Comparison of ENCODE assay signal across 24 mouse cellular contexts in the genomic region with DNA sequence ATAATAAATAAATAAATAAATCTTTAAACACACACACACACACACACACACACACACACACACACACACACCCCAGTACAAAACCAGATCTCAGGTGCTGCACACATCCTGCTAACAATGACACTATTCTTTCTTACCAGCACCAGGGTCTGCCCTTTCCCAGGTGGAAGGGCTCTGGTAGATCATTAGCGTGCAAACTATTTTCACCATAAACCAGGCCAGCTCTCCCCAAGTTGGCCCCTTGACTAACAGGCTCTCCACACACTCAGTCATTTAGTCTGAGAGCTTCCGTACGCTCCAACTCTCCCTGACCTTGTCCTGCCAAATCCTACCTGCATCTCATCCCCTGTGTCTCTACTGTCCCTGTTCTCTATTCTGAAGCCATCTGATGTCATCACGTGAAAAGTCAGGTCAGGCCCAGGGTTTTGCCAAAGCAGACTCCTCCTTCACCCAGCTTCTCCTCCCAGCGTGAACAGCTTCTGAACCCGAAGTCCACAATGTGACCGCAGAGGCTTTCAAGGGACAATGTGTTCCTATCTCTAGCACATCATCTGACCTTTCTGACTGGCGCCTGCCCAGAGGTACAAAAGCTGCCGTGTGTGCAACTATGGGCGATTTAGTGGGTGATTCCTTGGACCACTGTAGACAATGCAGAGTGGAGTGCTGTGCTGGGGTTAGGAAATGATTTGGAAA.
DNase-seq lines count a peak whose midpoint lies in the region; ATAC-seq and TF ChIP-seq lines count a peak whose summit lies in the region.
"Had no signal": no experiment of that assay in that cellular context is flagged by ENCODE, and none has a peak within 500 bp of the region (broad histone marks: within the 10 kb centered on the region; RNA-seq: fewer than 3 reads in every experiment).

No protein-coding gene starts in this region.

- no peak for TF ChIP-seq POLR2A in kidney, adult 2 months (IDR thresholded peaks at IDR 0.05; ENCODE audit: low read depth, low read length)

- intact Hi-C loops in left cerebral cortex, postnatal 10 days (cut with DNase I) = no loop called here

- WGBS in kidney, adult 2 months = 64% methylated on average over 10 of the region's 10 CpGs

- TF ChIP-seq CTCF in kidney, adult 2 months (conservative IDR thresholded peaks at IDR 0.05; ENCODE audit: insufficient read depth, insufficient read length, low read depth, low read length) = no peak

- no peak overlapping the region for H3K27ac ChIP-seq in kidney, adult 2 months (ENCODE audit: insufficient read depth, low read depth, low read length)
- H3K27ac ChIP-seq: embryonic facial prominence, embryonic 15.5 days; forebrain, embryonic 15.5 days; heart, embryonic 15.5 days; hindbrain, embryonic 13.5 days; layer of hippocampus, adult 2 months; limb, embryonic 13.5 days; liver, embryonic 15.5 days; midbrain, embryonic 12.5 days; stomach, embryonic 15.5 days had no signal

- no peaks in the 10 kb centered on the region for H3K27me3 ChIP-seq in kidney, adult 2 months (replicated peaks; ENCODE audit: control insufficient read depth, insufficient read depth, low read length)
- H3K27me3 ChIP-seq: embryonic facial prominence, embryonic 15.5 days; forebrain, embryonic 15.5 days; heart, embryonic 15.5 days; hindbrain, embryonic 13.5 days; limb, embryonic 13.5 days; liver, embryonic 15.5 days; midbrain, embryonic 12.5 days; stomach, embryonic 15.5 days had no signal

- ATAC-seq in monocyte, adult 5-6 weeks (replicated peaks; ENCODE audit: insufficient number of reproducible peaks, low FRiP score, low TSS enrichment, poor library complexity, severe bottlenecking) = no peak
- ATAC-seq: forebrain, embryonic 15.5 days; inflammation-experienced regulatory T-cells, adult 6 months; lung, postnatal 0 days had no signal

- H3K4me1 ChIP-seq in kidney, adult 2 months (ENCODE audit: control insufficient read depth, insufficient read depth, low read length) = peaks cover 6% of the 10 kb centered on the region
- H3K4me1 ChIP-seq: embryonic facial prominence, embryonic 15.5 days; forebrain, embryonic 15.5 days; liver, embryonic 15.5 days; stomach, embryonic 15.5 days had no signal

- peak; percentile 66 for DNase-seq in kidney, adult 18-20 months
- no peak for DNase-seq in kidney, postnatal 10 days
- peak; percentile 80 for DNase-seq in kidney, adult 2 months
- DNase-seq in kidney, adult 9 months = peak; percentile 86
- peak; percentile 44 to 83 for DNase-seq in kidney, postnatal 25 days
- no peak for DNase-seq in left cerebral cortex, postnatal 10 days (ENCODE audit: extremely low spot score in 1 of 2, low spot score in 2 of 2)
- DNase-seq: adrenal gland, adult 8-10 months; cerebellum, adult 8-10 months; gastrocnemius, postnatal 10 days; heart, adult 18-20 months; heart, postnatal 36 days; thymus, postnatal 25 days had no signal

- no peak overlapping the region for H3K4me3 ChIP-seq in kidney, adult 2 months (ENCODE audit: insufficient read depth, low read depth, low read length)
- H3K4me3 ChIP-seq: embryonic facial prominence, embryonic 15.5 days; forebrain, embryonic 15.5 days; heart, embryonic 15.5 days; hindbrain, embryonic 13.5 days; layer of hippocampus, adult 2 months; limb, embryonic 13.5 days; liver, embryonic 15.5 days; midbrain, embryonic 12.5 days; stomach, embryonic 15.5 days had no signal

- peaks cover 2% of the 10 kb centered on the region for H3K36me3 ChIP-seq in kidney, adult 2 months (ENCODE audit: control insufficient read depth, insufficient read depth, low read length)
- H3K36me3 ChIP-seq: liver, embryonic 15.5 days had no signal

Comparison
In these comparisons a context has a peak if more than half of its experiments do, and no peak if none do; other contexts are left out.
1. DNase-seq: peak in kidney, adult 18-20 months (single experiment), kidney, adult 2 months (single experiment), kidney, adult 9 months (single experiment) and kidney, postnatal 25 days (2 of 2); none in kidney, postnatal 10 days (single experiment) and left cerebral cortex, postnatal 10 days (0 of 2).